Mouse (Mus musculus) heart, postnatal 10 days (tissue): ENCODE measurements at regions not wholly inside any gene's neighbourhood (a gene's known extent, or its start where the extent isn't known, plus 50 kb on each side); places are given as distances from the start of the nearest gene placed in this dataset.
A peak's percentile ranks its signal among the peaks of the same experiment; 100 is the strongest.

Experiments used
- DNase-seq, 2 experiments: peaks; one replicate each; pipeline ENCODE4 v3.0.0; 2021
- intact Hi-C: fragments of 180-260 bp; cut with DNase I; formaldehyde crosslinking; loops from one replicate; pipeline ENCODE4 v1.15.1; 2025

DNA sequence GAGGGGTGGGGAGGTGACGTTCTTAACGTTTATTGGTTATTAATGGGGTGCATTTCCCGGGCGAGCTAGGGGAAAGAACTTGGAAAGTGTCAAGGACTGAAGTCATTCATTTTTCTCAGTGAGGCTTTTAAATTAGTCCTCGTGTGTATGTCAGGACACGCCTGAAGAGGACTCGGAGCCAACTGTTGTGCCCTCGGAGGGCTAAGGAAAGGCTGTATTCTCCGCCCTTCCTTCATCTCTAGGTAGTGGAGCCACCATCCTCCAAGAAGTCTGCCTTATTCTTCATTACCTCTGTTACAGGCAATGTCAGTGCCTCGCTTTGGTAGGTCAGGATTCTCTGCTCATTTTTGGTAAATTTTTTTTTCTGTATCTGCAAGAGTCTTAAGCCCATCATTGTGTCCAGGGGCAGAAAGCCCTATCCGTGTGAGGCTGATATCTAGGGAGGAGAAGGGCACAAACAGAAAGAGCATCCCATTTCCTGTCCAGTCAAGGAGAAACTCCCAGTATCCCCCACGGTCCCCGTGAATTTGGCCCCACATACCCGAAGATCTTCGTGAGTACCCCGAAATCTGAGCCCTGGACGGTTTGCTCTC is 84.2 kb upstream of the Calm2 start:
- DNase-seq = peak in 1 of 2 experiments; percentile 30
- intact Hi-C loops = loop anchor here (1.0 to 2.0 kb wide), 2 partner anchors 40 to 85 kb away; partner anchors contain the start of gene Calm2

DNA sequence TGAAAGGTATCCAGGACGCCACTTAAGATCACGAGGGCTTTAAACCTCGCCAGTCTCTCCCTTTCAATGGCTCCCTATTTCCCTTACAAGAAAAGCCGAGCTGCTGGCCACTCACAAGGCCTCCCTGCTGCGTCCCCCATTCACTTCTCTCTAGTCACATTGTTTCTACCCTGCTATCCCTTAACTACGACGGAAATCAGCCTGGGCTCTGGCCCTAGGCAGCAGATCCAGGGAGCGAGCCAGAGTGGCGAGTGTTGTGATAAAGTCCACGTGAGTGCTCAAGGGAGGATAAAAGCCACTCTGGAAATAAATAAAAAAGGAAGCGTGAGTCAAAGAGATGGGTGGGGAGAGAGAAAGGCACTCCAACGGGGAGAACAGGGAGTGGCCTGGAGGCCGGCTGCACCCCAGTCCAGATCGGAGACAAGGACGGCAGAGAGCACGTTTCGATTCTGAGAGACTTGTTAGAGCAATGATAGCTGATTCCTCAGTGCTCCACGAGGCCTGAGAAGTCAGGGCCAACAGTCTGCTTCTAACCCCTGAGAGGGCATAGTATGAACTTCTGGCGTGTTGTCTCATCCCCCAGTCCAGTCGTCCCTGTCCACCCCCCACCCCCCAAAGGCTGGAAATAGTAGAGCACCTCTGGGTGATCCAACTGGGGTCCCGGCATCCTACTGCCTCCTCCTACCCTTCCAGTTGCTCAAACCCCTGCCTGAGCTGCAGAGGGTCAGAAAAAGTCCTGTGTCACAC is 84.8 kb upstream of the Calm2 start:
- intact Hi-C loops = loop anchor here (2.0 kb wide), 2 partner anchors 39 to 217 kb away; no protein-coding TSS in a partner anchor
- DNase-seq = peak; percentile 51 to 60

DNA sequence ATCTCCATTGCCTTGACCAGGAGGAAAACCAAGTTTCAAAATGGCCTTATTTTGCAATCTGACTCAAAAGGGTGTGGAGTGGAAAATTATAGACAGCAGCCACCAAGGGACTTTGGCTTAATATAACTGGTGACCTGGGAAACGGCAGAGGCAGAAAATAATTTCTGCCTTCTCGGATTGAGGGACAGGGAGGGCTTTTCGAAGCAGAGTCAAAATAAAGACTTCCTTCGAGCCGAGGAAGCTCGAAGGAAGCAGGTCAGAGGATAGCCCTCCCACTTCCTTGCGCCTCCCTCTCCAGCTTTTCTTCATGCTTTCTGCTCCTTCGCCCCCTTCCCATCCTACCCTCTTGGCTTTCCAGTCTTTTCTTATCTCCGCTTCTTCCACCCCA is 85.4 kb upstream of the Calm2 start:
- intact Hi-C loops = loop anchor here (2.0 kb wide), 1 partner anchor 217 kb away; no protein-coding TSS in a partner anchor
- DNase-seq = peak; percentile 28 to 42

DNA sequence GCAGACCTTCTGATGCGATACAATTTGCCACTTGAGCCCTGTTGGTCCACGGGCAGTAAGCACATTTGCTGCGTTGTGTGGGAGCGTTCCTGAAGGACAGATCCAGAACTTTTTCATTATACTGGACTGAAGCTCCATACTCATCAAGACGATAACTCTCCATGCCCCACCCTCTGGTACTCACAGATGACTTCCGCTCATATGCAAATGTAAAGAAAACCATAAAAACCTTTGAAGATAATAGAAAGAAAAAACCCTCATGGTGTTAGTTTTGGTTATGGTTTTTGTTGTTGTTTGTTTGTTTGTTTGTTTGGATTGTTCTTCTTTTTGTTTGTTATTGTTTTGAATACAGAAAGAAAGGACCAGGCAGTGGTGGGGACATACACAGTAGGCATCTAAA is 86.0 kb upstream of the Calm2 start:
- intact Hi-C loops = loop anchor here (2.0 kb wide), 1 partner anchor 218 kb away; no protein-coding TSS in a partner anchor
- DNase-seq = no peak

DNA sequence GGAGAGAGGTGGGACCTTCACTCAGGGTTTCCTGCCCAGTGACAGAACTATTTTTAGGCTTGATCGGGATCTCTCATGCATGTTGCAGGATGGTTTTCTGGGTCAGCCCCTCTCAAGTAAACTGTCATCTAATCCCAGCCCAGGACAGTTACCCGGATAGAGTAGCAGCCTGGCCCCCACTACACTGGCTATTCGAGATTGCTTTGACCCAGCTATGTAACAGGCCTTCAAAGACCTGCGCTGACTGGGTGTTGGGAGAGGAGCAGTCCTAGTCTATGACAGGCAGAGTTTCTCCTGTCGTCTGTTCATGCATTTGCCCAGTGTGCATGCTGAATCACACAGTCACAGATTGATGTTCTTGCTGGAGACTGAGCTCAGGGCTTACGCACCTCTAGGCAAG is 86.2 kb upstream of the Epcam start:
- intact Hi-C loops = no loop called here
- no peak for DNase-seq

DNA sequence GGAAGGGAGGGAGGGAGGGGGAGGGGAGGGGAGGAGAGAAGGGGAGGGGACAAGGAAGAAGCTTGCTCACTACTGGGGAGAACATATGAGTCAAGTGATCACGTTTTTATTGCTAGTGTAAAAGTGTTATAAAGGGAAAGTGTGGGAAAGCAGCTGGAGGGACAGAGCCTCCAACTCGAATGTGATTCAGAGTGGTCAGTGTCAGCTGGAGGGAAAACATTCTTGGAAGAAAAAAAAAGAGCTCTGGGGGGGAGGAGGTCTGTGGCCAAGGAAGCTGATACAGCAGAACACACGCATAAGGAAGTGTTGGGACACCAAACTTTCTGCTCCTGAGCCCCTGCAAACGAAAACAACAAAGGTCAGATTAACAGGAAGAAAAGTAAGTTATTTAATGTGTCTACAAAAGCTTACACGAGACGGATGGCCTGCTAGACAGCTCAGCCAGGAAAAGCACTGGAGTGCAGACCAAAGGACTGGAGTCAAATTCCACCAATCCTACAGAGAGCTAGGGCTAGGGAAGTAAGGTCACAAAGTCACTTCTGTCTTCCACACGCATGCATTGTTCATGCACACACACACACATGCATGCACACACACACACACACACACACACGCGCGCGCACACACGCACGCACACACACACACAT is 85.1 kb upstream of the Epcam start:
- no peak for DNase-seq
- intact Hi-C loops = no loop called here

DNA sequence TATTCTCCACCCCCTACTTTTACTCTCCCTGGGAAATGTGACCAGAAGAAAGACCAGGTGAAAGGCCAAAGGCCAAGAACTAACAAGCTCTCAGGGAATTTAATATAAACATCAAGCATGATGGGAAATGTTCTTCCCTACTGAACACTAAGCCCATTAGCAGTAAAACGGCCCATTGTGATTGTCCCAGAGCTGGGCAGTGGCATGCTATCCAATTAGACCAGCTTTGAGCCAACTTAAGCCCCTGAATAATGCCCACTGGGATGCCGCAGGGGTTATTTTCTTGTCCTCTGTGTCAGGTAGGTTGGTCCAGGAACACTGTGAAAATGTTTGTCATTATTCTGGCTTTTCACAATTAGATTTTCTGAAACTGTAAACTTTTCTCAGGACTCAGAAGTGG is 81.2 kb upstream of the Epcam start:
- intact Hi-C loops = no loop called here
- no peak for DNase-seq

DNA sequence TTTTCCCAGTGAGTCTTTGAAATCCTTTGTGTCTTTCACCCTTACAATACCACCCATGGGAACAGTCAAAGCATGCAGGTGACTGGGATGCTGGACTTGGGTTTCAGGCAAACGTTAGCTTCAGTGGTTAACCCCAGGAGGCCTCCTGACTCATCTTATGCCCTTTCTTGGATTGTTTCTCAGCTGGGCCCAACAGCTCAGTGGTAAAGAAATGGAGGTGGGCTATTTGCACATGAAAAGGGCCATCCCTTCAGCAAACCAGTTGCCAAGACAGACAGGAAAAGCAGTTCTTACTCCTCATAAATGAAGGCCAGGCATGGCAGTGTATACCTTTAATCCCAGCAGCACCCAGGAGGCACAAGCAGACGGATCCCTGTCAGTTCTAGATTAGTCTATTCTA is 77.4 kb upstream of the Epcam start:
- DNase-seq = no peak
- intact Hi-C loops = no loop called here

DNA sequence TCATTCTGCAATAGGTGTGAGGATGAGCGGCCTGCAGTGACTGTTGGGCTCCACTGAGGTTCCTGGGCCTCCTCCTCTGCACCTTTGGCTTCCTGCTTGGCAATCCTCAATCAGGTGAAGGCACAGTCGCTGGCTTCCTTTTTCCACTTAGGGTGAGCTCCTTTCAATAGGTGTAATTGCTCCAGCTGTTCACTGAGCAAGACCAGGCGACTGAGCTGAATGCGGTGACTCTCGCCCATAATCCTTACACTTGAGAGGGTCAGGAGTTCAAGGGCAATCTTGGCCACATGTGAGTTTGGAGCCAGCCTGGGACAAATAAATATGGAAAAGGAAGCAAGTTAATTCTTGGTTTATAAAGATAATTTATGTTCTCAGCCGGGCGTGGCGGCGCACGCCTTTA is 76.1 kb upstream of the Epcam start:
- intact Hi-C loops = no loop called here
- DNase-seq = no peak

DNA sequence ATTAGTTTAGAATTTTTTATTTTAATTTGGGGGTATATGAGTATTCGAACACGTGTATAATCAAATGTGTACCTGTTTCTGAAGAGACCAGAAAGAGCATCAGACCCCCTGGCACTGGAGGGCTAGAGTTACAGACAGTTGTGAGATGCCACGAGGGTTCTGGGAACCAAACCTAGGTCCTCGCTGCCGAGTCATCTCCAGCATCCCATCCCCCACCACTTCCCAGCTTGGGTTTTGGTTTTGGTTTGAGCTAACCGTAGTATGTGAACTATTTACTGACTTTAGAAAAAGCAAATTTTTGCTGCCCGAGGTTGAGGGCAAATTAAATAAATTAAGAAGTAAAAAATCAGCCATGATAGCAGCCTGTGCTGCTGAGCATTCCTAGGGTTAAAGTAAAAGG is 74.9 kb upstream of the Epcam start:
- intact Hi-C loops = no loop called here
- no peak for DNase-seq

DNA sequence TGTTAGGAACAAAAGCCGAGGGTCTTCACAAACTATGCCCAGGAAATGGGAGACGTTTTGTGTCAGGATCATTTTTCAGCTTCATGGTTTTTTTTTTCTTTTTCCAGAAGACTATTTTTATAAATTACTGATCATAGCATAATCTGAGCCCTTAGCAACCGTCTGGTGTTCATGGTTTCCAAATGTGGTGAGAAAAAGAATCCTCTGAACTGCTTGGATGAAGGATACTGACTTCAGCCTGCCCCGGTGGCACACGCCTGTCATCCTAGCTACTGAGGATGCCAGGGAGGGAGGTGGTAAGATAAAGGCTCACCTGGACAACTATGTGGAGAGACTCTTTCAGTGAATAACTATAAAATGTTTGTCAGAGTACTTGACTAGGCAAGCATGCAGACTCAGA is 72.4 kb upstream of the Epcam start:
- DNase-seq = no peak
- intact Hi-C loops = no loop called here

DNA sequence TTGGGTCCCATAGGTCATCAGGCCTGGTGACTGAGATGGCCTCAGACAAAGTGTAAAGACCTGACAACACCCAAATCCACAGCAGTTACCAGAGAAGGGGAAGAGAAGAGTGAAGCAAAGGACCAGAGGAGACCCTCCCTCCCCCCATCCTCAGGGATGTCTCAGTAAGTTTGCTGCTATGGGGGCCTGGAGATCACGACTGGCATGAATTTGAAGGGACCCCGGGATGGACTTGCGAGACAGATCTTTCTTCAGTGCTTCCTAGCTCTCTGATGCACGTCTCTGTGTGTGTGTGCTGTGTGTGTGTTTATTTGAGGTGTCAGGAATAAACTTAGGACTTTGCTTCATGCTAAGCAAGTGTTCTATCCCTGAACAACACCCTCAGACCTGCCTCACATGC is 70.1 kb upstream of the Epcam start:
- intact Hi-C loops = no loop called here
- DNase-seq = no peak

DNA sequence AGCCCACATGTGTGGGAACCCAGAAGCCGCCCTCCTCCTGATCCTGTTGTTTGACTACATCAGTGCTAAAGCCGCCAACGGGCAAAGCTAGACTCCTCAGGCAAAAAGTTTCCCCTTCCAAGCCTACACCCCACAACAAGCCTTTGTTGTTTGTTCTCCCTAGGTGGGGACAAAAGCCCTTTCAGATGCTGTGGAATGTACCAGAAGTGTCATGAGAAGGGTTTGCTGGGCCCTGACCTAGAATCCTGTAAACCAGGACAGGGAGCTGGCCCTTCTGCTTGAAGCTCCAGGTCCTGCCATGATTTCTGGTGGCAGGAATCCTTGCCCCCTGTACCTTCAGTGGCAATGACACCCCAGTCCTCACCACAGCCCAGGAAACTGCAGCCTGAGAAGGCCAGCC is 69.5 kb upstream of the Epcam start:
- no peak for DNase-seq
- intact Hi-C loops = no loop called here

DNA sequence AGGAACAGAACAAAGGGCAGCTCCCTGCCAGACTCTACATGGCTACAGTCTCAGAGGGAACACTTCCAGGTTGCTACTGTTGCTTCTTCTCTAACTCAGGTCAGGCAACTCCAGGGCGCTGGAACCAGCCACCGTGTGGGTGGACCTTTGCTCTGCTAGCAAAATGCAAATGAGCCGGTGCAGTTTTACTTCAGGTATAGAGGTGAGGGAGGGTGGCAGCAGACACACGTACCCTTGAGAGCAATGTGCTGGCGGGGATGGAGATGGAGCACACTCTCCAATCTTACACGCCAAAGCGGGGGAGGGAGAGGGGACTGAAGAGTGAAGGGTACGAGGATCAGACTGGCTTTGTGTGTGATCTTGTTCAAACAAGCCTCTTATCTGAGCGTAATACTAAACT is 68.8 kb upstream of the Epcam start:
- DNase-seq = no peak
- intact Hi-C loops = no loop called here

DNA sequence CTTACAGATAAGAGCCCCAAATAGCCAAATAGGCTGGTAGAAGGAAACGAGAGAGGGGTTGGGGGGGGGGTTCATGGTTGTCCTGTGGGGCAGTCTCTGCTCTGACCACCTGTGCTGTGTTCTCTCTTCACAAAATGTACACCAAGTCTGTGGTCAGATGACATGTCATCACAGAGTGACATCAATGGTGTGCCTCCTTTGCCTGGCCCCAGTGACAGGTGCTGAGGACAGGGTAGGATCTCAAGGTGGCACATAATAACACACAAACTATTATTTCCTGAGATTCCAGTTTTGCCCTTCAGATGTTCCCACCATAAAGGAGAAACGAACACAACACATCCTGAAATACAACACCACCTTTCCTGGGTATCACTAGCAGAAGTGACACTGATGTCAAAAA is 68.3 kb upstream of the Epcam start:
- intact Hi-C loops = no loop called here
- no peak for DNase-seq

DNA sequence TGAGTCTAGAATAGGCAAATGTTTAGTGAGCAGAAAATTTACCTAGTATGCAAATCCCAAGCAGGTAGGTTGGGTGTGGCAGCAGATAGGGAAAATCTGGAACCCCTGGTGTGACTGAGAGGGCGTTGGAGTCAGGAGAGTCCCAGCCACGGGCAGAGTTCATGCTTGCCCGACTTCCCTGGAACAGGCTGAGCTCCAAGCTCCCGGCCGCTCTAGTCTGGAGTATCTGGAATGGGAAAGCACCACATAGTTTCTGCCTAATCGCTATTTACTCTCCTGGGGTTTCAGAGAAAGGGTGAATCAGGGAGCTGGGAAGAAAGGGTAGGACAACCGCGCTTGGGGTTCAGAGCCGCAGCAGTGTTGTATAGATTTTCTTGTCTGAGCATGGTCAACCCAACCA is 65.8 kb upstream of the Epcam start:
- DNase-seq = no peak
- intact Hi-C loops = loop anchor here (2.0 to 5.0 kb wide), 3 partner anchors 39 to 533 kb away; partner anchors contain the start of gene Calm2

DNA sequence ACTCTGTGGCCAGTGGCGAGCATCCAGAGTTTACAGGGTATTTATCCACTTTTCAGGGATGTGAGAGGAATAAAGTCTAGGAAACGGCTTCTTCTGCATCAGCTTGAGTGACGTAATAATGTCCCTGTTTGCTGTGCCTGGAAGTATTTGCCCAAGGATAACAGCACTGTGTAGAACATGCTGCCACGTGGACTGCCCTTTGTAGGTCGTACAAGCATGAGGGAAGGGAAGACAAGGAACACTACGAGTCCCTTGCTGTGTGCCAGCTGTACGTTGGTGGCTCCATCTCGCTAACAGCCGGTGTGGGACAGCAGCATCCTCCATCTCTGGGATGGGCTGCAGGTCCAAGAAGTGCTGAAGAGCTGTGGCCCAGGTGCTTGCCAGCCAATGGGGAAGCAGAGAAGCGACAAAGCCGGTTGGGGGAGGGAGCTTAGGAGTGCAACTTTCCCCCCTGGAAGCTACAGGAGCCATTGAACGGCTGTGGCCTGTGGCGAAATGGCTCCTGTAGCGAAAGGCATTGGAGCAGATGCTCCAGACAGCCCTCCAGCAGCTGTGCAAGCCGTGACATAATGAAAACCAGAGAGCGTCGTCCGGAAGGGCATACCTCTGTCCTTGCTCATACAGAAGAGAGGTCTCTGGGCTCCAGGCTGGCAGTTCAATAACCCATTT is 65.0 kb upstream of the Epcam start:
- DNase-seq = no peak
- intact Hi-C loops = loop anchor here (1.0 to 5.0 kb wide), 4 partner anchors 40 to 534 kb away; partner anchors contain the start of gene Calm2

DNA sequence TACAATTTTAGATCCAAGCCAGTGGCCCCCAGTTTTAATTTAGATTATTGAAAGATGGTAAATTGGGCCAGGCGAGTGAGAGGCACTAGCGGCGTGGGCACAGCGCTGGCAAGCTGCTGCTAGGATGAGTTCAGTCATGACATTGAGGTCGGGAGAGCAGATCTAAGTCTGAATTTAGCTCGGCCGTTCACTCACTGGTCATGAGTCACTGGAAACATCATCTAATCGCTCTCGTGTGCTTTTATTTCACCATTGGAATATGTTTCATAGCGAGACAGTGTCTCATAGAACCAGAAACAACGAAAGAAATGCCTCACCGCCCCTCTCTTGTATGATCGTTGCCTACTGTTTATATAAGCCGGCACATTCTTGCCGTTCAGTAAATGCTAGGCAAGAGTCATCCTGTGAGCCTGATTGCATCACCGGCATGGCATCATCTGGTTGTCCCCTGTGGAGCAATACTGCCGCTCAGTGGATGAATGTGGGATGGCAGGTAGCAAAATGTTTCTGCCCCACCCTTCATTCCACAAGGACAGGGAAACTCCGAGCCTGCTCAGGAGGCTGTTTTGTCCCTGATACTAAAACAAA is 64.3 kb upstream of the Epcam start:
- peak; percentile 94 to 98 for DNase-seq
- intact Hi-C loops = loop anchor here (1.0 to 5.0 kb wide), 4 partner anchors 41 to 534 kb away; partner anchors contain the start of gene Calm2

DNA sequence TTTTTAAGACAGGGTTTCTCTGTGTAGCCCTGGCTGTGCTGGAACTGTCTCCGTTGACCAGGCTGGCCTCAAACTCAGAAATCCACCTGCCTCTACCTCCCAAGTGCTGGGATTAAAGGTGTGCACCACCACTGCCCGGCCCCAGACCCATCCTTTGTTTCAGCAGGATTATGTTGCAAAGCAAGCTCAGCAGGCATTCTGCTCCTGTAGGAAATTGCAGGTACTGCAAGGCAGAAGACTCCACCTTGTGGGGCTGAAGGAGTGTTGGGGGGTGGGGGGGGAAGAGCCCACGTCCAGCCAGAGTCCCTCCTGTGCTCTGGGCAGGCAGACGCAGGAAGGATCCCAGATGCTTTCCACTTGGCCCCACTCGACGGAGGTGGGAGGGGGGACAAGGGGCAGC is 52.2 kb upstream of the Epcam start:
- no peak for DNase-seq
- intact Hi-C loops = no loop called here

DNA sequence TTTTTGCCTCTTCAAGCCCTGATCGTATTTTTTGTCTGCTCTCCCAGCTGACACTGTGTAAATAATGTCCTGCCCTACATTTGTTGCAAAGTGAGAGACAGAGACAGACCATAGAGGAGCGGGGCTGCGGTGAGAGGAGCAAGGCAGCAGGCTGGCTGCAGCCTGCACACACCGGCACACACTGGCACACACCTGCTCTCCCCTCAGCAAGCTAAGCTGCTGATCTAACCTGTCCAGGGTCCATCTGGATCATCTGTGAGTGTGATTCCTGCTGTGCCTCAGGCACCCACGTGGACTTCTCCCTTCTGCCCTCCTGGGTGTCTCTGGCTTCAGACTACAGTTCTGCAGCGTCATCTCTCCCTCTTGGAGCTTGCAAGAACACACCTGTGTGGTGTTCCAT is 50.4 kb upstream of the Epcam start:
- intact Hi-C loops = no loop called here
- DNase-seq = no peak
